Mouse (Mus musculus) heart, postnatal 0 days (tissue): ENCODE data around the gene Lgals3.

Experiments used
- CTCF ChIP-seq: IDR thresholded peaks from 2 replicates; pipeline ENCODE4 v1.5.1; 2016; ENCODE audit warnings: antibody characterized with exemption, control low read depth, low read depth
- EP300 ChIP-seq: IDR thresholded peaks from 2 replicates; pipeline ENCODE4 v1.6.1; 2016; ENCODE audit warnings: antibody characterized with exemption, low read depth

DNA sequence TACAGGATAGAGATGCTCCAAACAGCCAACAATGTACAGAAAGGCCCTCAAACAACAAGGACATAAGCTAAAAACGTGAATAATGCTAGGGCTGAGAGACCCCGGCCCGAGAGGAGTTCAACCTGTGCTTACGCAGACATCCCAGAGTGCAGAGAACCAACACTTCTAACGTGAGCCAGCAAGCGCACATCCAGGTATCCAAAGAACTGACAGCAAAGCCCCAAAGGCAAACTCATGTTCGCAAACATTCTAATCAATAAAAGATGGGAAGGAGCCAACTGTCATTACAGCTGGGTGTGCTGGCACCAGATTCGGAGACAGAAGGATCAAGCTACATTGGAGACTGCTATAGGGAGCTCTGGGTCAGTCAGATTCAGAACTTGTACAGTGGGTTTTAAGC, 35.2 kb downstream of the Lgals3 start:
- TF ChIP-seq CTCF (no peak), EP300 (no peak)
